Mouse (Mus musculus): ENCODE measurements around the gene Snrpa.
"Not testable (repeated sequence)": the region's sequence is repeated elsewhere in the genome, so short reads cannot be mapped to it uniquely, and the experiment has no call there.

Gene Snrpa

DNA sequence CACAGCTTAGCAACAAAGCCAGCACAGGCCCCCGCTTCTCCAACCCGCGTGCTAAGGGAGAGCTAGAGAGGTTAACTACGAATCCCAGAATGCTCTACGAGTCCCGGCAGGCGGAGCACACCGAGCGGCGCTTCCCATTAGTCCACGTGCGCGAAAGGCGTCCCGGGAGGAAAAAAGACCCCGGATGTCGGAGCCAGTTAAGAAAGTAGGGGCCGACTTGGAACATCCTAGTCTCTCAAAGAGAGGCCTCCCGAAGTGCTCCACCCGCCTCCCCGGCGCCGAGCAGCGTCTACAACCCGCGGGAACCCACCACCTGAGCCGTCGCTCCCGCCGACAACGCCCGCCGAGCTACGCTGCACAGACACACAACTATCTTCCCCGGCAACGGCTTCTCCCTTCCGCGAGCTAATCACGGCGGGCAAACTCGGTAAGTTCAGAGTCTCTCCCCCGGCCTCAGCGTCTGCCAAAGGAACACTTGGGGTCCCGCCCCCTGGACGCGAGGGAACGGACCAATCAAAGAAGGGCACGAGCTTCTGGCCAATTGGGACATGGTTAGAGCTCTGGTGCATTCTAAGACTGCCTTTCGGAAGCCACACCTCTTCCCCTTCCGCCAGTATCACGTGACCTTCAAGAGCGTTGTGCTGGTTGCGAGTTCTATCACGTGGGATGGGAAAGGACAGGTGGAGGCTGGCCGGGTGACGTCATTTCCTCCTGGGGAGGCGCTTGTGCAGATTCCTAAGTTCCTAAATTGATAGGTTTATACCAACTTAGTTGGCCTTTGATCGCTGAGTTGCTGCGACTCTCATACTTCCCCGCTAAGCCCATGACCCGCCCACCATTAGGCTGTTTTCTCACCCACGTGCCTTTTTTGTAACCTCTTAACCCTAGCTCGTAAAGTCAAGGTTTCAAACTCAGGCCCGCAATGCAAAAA, at the start of gene Snrpa, which contains the start of gene BC024978:
Snrpa (minus strand) TSS at position 591 of the 931 bp plus-strand sequence.
BC024978 (plus strand) TSS at position 101 of the 931 bp plus-strand sequence.
- peak; percentile 96 for DNase-seq (ENCODE audit: low spot score)

DNA sequence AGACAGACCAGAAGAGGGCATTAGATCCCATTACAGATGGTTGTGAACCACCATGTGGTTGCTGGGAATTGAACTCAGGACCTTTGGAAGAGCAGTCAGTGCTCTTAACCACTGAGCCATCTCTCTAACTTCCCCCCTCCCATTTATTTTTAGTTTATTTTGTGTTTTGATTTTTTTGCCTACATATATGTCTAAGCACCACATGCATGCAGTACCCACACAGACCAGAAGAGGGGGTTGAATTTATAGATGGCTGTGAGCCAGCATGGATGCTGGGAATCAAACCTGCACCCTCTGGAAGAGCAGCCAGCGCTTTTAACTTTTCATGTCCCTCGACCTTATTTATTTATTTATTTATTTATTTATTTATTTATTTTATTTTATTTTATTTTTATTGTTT, 48.0 kb upstream of the Snrpa start:
- not testable (repeated sequence) for DNase-seq (ENCODE audit: low spot score)

DNA sequence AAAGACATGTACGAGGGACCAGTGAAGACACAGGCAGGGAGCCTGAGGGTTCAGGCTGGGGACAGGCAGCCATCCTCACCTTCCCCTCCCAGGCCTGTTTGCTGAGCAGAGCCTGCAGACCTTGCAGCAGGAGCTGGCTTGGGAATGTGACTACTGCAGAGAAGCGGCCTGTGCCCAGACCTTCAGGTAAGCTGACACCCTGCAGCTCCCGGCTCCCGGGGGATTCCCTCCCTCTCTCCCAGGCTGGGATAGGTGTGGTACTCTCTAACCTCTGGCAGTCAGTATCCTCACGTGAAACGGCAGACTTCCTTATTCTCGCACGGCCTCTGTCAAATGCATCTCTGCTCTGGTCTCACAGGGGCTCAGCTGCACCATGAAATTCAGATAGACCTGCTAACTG, 47.1 kb upstream of the Snrpa start:
- no peak for DNase-seq (ENCODE audit: low spot score)

DNA sequence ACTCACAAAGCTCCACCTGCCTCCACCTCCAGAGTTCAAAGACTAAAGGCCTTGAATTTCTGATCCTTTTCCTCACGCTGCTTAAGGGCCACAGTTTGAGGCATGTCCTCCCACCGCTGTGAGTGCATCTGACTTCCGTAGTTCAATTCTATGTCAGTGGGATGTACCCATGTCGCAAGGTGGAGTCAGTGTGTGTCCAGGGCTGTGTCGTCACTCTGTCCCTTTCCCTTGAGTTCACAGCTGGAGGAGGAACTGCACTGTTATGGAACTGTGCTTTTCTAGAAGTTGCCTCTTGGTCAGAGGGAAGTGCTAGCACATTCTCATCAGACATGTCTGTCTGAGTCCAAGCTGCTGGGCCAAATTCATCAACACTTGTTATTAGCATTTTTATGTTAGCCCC, 42.5 kb upstream of the Snrpa start:
- DNase-seq (ENCODE audit: low spot score), result no peak

DNA sequence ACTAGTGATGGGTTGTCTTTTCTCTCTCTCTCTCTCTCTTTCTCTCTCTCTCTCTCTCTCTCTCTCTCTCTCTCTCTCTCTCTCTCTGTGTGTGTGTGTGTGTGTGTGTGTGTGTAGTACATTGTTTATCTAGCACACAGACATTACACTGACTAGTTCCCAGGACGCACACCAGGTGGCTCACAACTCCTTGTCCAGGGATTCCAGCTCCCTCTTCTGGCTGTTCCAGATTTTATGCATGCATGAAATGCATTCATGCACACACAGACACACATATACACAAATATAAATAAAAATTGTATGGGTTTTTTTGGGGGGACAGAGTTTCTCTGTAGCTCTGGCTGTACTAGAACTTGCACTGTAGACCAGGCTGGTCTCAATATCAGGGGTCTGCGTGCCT, 41.5 kb upstream of the Snrpa start:
- no peak for DNase-seq (ENCODE audit: low spot score)

DNA sequence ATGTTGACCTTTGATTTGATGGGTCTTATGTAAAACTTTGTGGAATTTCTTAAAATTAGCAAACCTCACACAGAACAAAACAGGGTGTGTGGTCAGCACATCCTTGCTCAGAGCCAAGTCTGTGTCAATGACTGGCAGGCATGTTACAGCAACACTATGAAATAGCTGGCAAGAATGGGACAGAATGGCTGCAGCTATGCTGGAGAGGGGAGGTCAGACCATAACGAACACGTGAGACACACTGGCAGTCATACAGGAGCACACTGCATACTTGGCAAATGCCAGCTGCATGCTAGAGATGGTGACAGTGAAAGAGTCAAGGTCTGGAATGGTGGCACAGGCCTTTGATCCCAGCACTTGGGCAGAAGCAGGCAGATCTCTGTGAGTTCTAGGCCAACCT, 39.7 kb upstream of the Snrpa start:
- DNase-seq (ENCODE audit: low spot score), result no peak

DNA sequence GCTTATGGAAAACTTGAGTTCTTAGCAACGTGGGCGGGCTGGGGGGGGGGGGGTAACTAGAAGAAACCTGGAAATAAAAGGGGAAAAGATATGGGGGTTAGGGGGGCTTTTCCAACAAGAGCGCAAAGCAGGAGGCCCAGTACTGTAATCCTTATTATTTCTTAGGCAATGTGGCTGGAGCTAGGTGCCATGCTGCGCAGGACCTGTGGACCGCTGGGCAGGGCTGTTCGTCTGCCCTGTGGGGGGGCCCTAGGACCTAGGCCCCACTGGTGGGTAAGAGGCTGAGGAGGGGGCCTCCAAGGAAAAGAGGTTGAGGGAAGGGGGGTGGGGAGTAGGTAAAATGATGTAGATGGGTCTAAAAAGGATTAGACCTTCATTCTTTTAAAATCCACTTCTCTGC, 37.2 kb upstream of the Snrpa start:
- no peak for DNase-seq (ENCODE audit: low spot score)

DNA sequence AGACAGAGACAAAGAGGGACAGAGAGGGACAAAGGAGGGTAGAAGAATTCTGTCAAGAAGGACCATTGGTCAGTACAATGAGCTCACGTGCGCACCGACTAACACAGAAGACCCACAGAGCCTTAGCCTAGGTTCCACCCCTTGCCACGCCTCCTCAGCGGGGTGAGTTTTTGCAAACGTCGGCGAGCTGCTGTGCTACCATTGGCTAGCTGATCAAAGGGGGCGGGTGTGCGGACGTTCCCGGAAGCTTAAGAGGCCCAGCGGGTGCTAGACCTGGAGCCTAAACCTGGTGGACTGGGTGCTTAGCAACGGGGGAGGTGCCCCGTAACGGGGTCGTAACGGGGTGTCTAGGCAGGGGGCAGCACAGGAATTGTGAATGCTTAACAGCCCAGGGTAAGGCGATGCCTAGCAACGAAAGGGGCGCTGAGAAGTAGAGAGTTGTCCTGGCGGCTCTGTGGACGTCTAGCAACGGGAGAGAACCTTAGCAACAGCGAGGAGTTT, 36.8 kb upstream of the Snrpa start, which contains the start of gene Coq8b:
Coq8b (plus strand) TSS at position 243 of the 501 bp plus-strand sequence.
- peak; percentile 96 for DNase-seq (ENCODE audit: low spot score)

DNA sequence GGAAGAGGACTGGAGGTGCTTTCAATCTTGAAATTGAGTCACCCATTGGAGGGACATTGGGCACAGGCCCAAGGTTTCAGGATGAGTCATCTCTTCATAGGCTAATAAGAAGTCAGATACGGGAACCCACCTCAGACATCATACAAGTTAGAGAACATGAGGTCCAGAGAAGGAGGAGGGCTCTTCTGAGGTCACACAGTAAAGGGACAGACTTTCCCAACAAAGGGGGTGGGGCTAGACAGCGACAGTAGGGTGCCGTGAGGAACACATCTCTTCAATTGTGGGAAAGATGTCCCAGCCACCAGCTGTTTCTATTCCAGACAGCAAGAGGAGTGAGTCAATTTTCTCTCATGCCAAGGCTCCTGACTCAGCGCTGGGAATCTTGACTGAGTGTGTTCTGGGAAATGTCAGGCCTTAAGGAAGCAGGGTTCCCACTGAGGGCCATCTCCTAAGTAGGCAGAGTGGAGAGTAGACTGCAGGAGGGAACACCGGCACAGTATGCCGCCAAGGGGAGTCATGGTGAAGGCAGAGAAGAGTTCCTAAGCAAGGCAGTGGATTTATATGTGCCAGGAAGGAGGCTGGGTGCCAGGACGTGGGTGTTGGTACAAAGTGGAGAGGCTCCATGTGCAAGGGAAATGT, 35.7 kb upstream of the Snrpa start:
- no peak for DNase-seq (ENCODE audit: low spot score)

DNA sequence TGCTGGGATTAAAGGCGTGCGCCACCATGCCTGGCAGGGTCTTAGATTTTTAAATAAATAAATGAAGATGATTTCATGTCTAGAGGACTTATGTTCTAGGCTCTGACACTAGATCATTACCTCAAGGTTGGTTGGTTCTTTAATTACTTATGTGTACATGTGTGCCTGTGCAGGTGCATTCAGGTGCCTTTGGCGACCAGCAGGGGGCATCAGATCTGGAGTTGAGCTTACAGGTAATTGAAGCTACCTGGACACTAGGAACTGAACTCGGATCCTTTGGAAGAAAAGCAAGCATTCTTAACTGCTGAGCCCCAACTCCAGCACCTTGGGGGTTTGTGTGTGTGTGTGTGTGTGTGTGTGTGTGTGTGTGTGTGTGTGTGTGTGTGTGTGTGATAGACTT, 34.7 kb upstream of the Snrpa start:
- DNase-seq (ENCODE audit: low spot score), result no peak

DNA sequence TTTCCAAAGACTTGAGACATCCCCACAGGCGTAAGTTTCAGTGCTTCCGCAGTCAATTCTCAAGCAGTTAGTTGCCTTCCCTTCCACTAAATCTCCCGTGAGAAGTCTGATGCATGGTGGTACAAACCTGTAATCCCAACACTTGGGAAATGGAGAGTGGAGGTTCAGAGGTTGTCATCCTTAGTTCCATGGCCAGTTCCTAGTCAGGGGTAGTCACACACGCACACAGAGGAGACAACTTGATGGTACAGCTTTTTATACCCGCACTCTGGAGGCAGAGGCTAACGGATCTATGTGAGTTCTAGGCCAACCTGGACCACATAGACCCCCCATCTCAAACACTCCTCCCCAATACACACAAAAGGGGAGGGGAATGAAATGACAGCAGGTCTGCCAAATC, 32.8 kb upstream of the Snrpa start:
- peak; percentile 37 for DNase-seq (ENCODE audit: low spot score)

DNA sequence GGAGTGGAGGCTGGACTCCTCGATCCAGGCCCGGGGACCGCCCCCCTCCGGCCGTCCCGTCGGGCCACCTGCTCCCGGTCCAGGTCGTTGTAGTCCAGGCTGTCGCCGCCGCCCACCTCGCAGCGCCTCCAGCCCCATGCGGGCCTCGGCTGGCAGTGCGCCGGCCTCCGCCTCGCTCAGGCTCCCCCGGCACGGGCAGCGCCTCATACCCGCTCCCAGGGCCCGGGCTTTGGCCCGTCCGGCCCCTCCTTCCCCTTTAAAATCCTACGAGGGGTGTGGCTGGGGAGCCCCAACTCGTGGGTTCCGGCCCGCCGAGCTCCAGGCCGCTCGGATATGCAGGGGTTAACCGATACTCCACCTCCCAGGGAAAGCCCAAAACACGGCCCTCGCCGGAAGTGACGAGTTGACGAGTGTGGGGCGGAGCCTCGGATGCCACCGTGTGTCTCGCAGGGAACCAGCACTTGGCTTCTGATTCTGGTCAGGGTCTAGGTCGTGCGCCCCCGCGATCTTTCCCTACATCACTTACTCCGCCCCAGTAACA, 32.3 kb upstream of the Snrpa start, which contains the start of gene Itpkc:
Itpkc (minus strand) TSS at position 381 of the 541 bp plus-strand sequence.
- peak; percentile 92 for DNase-seq (ENCODE audit: low spot score)

DNA sequence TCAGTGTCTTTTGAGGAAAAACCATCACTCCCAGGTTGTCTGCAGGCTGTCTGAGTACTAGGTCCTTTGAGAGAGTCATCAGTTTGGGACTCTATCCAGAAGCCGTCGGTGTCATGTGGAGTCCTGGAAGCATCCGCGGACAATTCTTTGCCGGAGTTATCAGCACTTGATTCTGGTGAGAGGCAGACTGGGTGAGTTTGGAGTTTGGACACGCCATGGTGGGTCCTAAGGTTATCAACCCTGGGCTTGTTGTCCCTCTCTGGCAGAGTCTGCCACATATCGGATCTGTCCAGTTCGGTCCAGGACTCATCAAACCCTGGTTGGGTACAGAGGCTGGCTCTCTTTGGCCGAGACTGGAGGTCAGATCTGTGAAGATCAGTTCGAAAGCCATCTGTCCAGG, 31.6 kb upstream of the Snrpa start:
- no peak for DNase-seq (ENCODE audit: low spot score)

DNA sequence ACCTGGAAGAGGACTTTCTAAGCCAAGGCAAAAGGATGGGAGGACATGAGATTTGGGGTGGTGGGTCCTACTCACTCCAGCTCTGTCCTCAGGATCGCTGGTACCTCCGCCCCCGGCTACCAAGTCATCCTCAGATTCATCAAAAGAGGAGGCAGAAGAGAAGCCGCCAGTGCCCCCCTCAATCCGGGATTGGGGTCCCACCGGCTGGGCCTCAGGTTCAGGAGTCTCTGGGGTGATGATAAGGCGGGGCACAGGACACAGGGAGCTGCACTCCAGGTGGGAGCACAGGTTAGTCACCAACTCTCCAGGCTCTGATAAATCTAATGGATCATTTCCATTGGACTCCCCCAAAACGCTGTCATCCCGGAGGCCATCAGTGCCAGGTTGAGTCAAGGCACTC, 31.2 kb upstream of the Snrpa start:
- no peak for DNase-seq (ENCODE audit: low spot score)

DNA sequence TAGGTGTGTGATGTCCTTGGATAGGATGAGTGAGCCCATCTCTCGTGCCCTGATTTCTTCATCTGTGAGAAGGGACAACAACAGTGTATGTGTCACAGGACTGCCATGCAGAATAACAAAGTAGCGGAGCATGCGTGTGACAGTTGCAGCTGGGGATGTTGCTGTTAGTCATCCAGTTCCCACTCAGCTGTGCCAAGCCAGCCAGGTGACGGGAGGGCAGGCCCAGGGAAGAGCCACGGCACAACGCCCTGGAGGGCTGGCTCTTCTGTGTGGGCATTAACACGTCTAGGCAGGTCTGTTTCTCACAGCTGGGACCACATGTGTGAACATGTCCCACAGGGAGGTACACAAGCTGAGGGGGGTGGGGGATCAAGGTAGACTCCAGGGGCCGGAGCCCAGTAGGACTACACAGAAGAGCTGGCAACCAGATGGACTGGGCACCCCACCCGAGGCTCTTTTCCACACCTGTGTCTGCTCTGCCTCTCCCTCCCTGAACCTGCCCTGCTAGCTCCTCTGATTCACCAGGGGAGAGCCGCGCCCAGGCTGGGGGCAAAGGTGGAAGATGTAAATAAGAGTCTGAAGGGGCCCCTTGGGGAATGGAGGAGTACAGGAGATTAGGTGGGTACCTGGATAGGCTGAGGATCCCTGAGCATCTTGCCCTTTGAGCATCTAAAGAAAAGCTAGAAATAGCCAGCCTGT, 29.0 kb upstream of the Snrpa start:
- no peak for DNase-seq (ENCODE audit: low spot score)

DNA sequence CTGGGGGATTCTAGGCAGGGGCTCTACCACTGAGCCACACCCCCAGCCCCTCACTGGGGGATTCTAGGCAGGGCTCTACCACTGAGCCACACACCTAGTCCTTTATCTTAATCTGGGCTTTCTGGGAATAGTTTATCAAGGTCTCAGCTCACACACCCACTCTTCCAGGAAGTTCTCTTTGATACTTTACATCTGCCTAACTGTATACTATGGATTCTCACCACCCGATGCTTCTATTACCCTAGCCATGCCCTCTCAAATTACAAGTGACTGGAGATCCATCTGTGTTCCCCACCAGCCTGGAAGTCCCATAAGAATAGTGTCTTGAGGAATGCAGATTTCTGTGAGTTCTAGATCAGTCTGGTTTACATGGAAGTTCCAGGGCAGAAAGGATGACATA, 26.5 kb upstream of the Snrpa start:
- no peak for DNase-seq (ENCODE audit: low spot score)

DNA sequence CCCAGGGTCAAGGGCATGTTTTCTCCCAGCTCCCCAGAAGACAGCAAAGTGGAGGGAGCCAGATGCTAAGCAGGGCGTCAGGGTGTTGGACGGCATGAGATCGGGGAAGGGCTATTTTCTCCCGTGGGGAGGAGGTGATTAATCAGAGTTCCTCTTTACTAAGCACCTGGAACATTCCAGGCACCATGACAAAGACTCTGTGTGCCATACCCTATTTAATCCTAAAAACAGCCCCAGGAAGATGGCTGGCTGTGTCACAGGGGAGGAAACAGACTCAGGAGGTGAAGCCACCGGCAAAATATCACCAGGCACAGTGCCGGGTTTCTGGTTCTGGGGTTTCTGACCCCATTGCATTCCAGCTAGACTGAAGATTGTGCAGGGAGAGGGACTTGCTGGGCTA, 25.9 kb upstream of the Snrpa start:
- no peak for DNase-seq (ENCODE audit: low spot score)

DNA sequence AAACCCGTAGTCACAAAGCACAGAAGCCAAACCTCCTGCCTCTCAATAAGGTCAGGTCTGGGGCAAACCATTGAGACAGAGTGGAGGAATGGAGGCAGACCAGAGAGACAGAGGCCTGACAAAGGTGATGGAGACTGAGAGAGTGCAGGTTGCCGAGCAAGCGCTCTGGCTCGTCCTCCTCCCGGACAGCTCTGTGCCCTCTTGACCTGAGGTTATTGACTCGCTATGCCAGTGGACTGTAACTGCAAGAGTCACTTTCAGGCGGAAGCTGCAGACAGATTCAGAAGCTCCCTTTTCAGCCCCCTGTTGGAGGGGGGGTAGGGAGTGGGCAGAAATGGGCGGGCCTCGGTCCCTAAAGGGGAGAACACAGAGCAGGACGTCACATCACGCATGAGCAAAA, 23.9 kb upstream of the Snrpa start:
- DNase-seq (ENCODE audit: low spot score), result no peak

DNA sequence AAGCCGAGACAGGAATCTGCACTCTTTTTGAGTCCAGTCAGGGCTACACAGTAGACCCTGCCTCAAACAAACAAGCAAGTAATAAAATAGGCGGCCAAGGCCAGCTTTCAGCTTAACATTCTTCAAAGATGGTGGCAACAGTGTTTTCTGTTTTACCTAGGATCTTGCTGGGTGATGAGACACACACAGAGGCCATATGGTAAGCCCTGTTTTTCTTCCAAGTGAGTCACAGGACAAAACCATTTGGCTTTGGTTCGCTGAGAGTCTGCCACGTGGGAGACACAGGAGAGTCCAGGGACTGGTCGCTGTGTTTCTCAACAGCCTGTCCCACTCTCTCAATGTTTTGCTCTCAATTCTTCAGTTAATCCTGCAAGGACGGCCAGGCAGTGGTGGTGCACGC, 22.5 kb upstream of the Snrpa start:
- no peak for DNase-seq (ENCODE audit: low spot score)

DNA sequence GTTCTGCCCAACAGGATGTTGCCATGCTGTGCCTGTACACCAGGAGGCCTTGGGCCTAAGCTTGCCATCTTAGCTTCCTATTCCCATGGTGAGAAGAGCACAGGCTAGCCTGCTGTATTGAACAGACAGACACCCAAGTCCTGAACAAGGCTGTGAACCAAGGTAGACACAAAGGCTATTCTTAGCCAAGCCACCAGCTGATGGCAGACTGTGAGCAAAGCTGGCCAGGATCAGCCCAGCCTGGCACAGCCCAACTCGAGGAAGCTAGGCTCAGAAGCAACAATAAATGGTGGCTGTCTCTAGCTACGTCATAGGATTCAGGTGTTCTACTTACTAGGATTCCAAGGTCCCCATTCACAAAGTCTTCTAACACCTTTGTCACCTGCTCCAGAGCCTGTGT, 16.6 kb upstream of the Snrpa start:
- no peak for DNase-seq (ENCODE audit: low spot score)

DNA sequence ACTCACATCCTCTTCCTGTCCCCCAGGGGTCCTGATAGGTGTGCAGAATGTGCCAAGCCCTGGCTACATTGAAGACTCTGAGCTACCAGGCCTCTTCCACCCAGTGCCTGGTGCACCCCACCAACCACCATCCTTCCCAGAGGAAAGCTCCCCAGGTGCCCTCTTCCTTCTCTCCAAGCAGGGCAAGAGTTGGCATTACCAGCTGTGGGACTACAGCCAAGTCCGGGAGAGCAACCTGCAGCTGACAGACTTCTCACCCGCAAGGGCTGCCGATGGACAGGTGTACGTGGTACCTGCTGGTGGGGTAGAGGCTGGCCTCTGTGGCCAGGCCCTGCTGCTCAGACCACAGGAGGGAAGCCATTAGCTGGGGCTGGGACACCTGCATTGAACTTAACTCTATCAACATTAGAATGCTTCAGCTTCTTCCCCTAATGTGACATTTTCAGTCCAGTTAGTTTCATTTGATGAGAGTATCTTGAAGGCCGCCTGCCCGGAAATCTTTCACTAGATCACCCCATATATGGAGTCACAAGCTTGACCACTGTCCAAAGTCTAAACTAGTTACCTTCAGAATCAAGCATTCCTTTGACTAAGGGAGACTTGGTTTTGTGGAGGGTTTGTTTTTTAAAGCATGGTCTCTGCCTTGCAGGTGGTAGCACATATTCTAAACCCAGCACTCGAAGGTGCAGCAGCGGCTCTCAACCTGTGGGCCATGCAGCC, 7.8 kb upstream of the Snrpa start:
- DNase-seq (ENCODE audit: low spot score), result no peak
